Mouse (Mus musculus) frontal cortex, postnatal 36 days (tissue): ENCODE measurements around the gene Atf5.

ENCODE experiments used
- DNase-seq, 2 experiments: peaks; one replicate each; pipeline ENCODE4 v3.0.0; 2022; ENCODE audit warnings: low spot score in 2 of 2

The Atf5 gene

DNA sequence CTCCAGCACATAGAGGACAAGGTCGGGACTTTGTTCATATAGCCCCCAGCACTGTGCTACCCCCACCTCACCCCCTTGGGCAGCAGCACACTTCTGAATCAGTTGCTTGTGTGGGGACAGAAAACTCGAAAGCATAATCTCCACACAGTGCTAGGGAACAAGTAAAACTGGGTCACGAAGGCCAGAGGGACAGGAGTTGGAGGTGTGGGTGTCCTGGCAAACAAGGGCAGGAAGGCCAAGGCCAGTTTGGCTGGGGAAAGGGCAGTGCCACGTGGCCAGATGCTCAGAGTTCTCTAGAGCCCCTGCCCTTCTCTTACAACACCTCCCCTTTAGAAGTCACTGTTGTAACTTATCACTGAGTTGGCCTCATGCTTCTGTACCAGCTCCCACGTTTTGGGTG is 3.4 kb upstream of the Atf5 start:
- no peak for DNase-seq

GRCm38 (mm10) chr7:44819391-44819790 is 2.9 kb upstream of the Atf5 start:
- DNase-seq = no peak

GRCm38 (mm10) chr7:44818751-44819235 is 2.3 kb upstream of the Atf5 start:
- peak in 1 of 2 experiments; percentile 38 for DNase-seq

GRCm38 (mm10) chr7:44818164-44818563 is 1.7 kb upstream of the Atf5 start:
- peak in 1 of 2 experiments; percentile 25 for DNase-seq

GRCm38 (mm10) chr7:44817441-44817840 is 983 bp upstream of the Atf5 start:
- DNase-seq = peak in 1 of 2 experiments; percentile 1

DNA sequence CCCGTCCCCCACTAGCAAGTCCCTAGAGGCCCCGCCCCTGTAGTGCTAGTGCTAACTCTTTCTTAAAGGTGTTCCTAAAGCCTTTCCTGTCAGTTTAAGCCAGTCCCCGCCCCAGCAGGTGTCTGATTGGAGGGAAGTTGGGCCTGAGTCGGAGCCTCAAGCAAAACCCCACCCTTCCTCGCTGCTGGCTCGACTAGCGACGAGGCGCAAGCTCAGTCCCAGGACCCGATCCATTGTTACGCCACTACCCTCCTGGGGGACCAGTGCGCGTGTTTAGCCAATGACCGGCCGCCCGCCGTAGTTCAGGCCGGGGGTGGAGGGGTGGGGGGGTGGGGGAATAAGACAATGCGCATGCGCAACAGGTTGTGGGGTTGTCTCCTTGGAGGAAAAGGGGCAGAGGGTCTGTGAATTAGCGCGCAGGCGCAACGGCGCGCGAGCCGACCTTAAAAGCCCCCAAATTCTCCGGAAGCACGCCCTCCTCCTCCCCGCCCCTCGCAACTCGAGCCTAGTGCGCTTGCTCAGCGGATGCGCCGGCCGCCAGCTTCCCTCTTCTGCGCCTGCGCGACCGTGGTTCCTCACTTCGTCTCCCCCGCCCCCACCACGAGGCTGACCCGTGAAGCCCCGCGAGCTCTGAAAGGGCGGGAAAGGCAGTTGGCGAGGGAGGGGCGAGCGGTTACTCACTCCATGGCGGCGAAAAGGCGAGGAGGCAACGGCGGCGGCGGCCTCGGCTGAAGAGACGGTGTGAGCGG is 563 bp downstream of the Atf5 start, which contains the start of the genes Nup62 and Il4i1:
TSS of gene Nup62 (plus strand) at position 368 of the 749 bp plus-strand sequence.
TSS of gene Il4i1 (plus strand) at position 667 of the 749 bp plus-strand sequence.
- peak; percentile 98 to 99 for DNase-seq

DNA sequence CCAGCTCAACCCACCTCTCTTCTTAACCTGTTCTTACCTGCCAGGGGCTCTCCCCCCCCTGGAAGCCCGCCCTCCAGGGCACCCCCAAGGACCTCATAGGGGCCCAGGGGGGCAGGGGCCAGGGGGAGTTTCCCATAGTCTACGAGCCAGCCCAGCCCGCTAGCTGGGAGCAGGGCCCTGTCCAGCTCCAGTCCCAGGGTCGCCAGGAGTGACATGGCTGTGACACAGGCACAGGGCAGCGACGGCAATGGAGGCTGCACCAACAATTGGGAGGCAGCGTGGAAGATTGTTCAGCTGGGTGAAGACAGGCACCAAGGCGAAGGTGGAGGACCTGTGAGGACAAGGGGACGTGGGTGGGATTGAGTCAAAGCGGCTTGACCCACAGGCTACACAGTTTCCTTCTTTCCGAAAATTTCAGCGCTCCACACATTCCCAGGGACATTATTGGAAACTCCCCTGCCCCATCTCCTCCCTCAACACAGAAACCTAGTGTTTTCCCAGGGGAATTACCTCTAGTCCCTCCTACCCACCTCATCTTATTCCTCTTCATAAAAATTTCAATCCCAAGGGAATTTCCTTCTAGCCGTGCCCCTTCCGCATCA is 1.4 kb downstream of the Atf5 start:
- no peak for DNase-seq

GRCm38 (mm10) chr7:44814423-44814822 is 2.0 kb downstream of the Atf5 start:
- DNase-seq = no peak

DNA sequence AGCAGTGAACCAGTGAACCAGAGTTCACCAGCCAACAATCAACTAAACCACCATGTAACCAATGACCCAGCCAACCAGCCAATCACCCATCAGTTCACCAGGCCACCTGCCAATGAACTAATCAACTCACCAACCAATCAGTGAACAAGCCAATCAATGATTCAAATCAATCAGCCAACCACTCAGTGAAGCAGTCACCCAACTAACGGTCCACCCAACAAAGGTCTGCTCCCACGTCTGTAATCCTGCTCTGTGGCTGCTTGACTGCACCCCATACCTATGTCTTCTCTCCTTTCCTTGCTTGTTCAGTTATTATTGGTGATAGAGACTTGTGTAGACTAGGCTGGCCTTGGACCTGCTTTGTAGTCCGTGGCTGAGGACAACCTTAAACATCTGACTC is 2.5 kb downstream of the Atf5 start:
- no peak for DNase-seq

DNA sequence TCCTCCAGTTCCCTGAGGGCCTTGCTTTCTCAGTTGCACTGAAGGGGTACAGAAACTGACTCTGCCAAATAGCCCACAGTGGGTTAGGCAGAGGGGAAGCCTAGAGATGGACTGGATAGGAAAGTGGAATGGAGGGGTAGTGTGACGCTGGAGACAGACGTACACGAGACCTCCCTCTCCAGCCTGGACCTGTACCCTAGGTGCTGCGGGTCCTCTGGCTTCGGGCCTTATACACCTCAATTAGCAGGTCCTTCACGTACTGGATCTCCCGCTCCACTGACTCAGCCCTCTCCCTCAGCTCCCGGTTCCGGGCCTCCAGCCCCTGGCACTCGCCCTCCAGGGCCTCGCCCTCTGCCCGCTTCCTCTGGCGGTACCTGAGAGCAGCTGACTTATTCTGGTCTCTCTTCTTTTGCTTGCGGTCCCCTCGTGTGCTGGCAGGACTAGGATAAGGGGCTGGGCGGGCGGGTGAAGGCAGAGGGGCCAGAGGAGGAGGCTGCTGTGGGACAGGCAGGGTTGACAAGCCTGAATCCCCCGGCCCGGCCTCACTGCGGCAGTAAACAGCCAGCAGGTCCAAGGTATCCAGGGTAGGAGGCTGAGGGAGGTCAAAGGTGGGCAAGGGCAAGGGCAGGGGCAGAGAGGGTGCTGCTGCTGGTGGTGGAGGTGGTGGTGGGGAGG is 3.7 kb downstream of the Atf5 start:
- no peak for DNase-seq

GRCm38 (mm10) chr7:44810819-44811557 is 5.5 kb downstream of the Atf5 start:
- no peak for DNase-seq

- DNase-seq = no peak
Observed at GRCm38 (mm10) chr7:44810365-44810764, 6.1 kb downstream of the Atf5 start.

- DNase-seq = no peak
Observed at GRCm38 (mm10) chr7:44809466-44809865, 7.0 kb downstream of the Atf5 start.

- no peak for DNase-seq
Observed at GRCm38 (mm10) chr7:44808927-44809326, 7.5 kb downstream of the Atf5 start.

GRCm38 (mm10) chr7:44792781-44793180 is 23.7 kb downstream of the Atf5 start:
- no peak for DNase-seq

DNA sequence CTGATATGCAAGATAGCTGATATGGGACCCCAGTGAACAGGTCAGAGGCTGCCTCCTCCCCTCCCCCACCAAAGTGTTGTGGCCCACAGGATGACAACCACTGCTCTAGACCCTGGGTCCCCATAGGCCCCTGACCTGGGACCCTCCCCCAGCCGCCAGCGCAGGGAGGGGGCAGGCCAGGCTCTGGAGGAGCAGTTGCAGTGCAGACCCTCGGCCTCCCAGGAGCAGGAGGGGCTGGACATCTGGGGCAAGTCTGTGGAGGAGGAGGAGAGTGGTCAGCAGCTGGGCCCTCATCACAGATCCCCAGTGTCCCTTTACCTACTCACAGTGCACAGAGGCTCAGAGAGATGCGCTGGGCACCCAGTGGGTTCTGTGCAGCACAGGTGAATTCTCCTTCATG is 26.4 kb downstream of the Atf5 start:
- no peak for DNase-seq

- no peak for DNase-seq
Observed at GRCm38 (mm10) chr7:44789531-44789930, 26.9 kb downstream of the Atf5 start.

- no peak for DNase-seq
Observed at GRCm38 (mm10) chr7:44780101-44780500, 36.4 kb downstream of the Atf5 start.

GRCm38 (mm10) chr7:44776849-44777498 is 39.5 kb downstream of the Atf5 start:
- no peak for DNase-seq

GRCm38 (mm10) chr7:44772591-44773204 is 43.8 kb downstream of the Atf5 start:
- peak in 1 of 2 experiments; percentile 9 for DNase-seq

DNA sequence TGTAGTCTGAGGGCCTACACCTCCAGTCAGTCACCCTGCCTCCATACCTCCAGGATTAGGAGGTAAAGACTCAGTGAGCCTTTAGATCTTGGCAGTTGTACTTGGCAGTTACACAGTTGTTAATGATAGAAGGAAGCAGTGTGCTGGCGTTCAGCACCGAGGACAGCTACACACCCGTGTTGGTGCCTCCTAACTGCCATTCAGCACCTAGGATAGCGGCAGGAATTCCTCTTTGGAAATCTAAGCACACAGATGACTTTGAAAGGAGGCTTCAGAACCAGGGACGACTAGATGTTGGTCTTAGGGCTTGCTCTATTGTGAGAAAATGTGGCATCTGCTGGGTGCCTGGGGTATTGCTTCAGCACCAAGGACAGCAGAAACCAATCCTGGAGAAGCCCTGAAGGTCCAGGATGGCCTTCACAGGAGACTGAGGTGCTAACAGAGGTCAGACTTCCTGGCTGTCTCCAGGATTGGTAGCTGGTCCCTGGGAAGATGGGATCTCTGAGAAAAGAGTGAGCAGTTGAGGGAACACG is 46.3 kb downstream of the Atf5 start:
- peak in 1 of 2 experiments; percentile 31 for DNase-seq
